29 mouse cellular contexts compared by ENCODE assay signal in the genomic region with DNA sequence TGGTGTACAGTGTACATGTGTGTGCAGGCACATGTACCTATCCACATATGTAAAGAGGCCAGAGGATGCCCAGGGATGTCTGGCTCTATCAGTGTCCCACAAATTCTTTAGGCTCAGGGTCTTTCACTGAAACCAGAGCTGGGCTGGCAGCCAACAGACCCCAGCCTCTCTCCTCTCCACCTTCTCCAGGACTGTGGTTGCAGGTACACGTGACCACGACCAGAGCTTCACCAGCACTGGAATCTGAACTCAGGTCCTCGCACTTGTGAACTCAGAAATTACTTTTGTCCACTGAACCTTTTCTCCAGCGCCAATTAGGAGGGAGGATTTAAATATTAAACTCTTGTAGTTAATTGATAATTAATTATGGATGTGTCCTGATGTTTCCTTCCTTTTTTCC.
DNase-seq lines count a peak whose midpoint lies in the region; ATAC-seq and TF ChIP-seq lines count a peak whose summit lies in the region.
"Had no signal": no experiment of that assay in that cellular context is flagged by ENCODE, and none has a peak within 500 bp of the region (broad histone marks: within the 10 kb centered on the region; RNA-seq: fewer than 3 reads in every experiment).

No protein-coding gene starts in this region.

- no peak for TF ChIP-seq CTCF in kidney, postnatal 0 days (IDR thresholded peaks at IDR 0.05; ENCODE audit: low read depth)

- H3K27me3 ChIP-seq in kidney, embryonic 16.5 days (ENCODE audit: insufficient read depth, low read length), result no peaks in the 10 kb centered on the region
- H3K27me3 ChIP-seq in kidney, postnatal 0 days (ENCODE audit: insufficient read depth, low read length), result no peaks in the 10 kb centered on the region
- H3K27me3 ChIP-seq: embryonic facial prominence, embryonic 13.5 days; forebrain, embryonic 12.5 days; forebrain, embryonic 15.5 days; heart, embryonic 15.5 days had no signal

- no peak overlapping the region for H3K27ac ChIP-seq in kidney, embryonic 16.5 days (ENCODE audit: low read length)
- no peak overlapping the region for H3K27ac ChIP-seq in kidney, postnatal 0 days
- H3K27ac ChIP-seq: embryonic facial prominence, embryonic 10.5 days; embryonic facial prominence, embryonic 13.5 days; forebrain, embryonic 12.5 days; forebrain, embryonic 15.5 days; heart, embryonic 15.5 days; hindbrain, embryonic 10.5 days; hindbrain, embryonic 14.5 days had no signal

- H3K4me1 ChIP-seq in kidney, embryonic 16.5 days (ENCODE audit: insufficient read depth, low read length), result no peaks in the 10 kb centered on the region
- H3K4me1 ChIP-seq in kidney, postnatal 0 days (replicated peaks; ENCODE audit: insufficient read depth, low read length), result no peaks in the 10 kb centered on the region
- H3K4me1 ChIP-seq: embryonic facial prominence, embryonic 10.5 days; embryonic facial prominence, embryonic 13.5 days; forebrain, embryonic 12.5 days; forebrain, embryonic 15.5 days; heart, embryonic 12.5 days; heart, embryonic 15.5 days; hindbrain, embryonic 10.5 days had no signal

- H3K9ac ChIP-seq in kidney, embryonic 16.5 days (replicated peaks; ENCODE audit: low read length), result no peak overlapping the region
- H3K9ac ChIP-seq in kidney, postnatal 0 days (ENCODE audit: low read depth, low read length), result no peak overlapping the region
- H3K9ac ChIP-seq: embryonic facial prominence, embryonic 13.5 days; forebrain, embryonic 12.5 days; forebrain, embryonic 15.5 days; heart, embryonic 12.5 days; heart, embryonic 15.5 days; hindbrain, embryonic 14.5 days had no signal

- no peak overlapping the region for H3K4me3 ChIP-seq in kidney, embryonic 16.5 days (ENCODE audit: low read length)
- H3K4me3 ChIP-seq in kidney, postnatal 0 days (replicated peaks; ENCODE audit: low read depth, low read length), result no peak overlapping the region
- H3K4me3 ChIP-seq: embryonic facial prominence, embryonic 10.5 days; embryonic facial prominence, embryonic 13.5 days; erythroblast, embryonic 14.5 days; forebrain, embryonic 12.5 days; forebrain, embryonic 15.5 days; heart, embryonic 12.5 days; heart, embryonic 15.5 days; hindbrain, embryonic 10.5 days had no signal

- peak; percentile 49 for DNase-seq in kidney, adult 18-20 months
- DNase-seq in kidney, adult 9 months, result peak; percentile 85
- DNase-seq in kidney, postnatal 4 days, result no peak
- no peak for DNase-seq in kidney, postnatal 0 days (ENCODE audit: low spot score)
- peak; percentile 41 for DNase-seq in kidney, postnatal 14 days
- no peak for DNase-seq in gastrocnemius, adult 18-20 months (ENCODE audit: low spot score)
- DNase-seq: adrenal gland, adult 2 months; adrenal gland, postnatal 14 days; cerebellum, adult 11-12 months; cerebellum, adult 8-10 months; cerebellum, postnatal 10 days; cerebellum, postnatal 36 days; embryo, embryonic 11 days; gastrocnemius, postnatal 10 days; gastrocnemius, postnatal 36 days; heart, postnatal 10 days; heart, postnatal 36 days had no signal

- H3K36me3 ChIP-seq in kidney, embryonic 16.5 days (ENCODE audit: insufficient read depth, low read length), result no peaks in the 10 kb centered on the region
- no peaks in the 10 kb centered on the region for H3K36me3 ChIP-seq in kidney, postnatal 0 days (ENCODE audit: insufficient read depth, low read length)
- H3K36me3 ChIP-seq: embryonic facial prominence, embryonic 10.5 days; embryonic facial prominence, embryonic 13.5 days; forebrain, embryonic 12.5 days; forebrain, embryonic 15.5 days; heart, embryonic 12.5 days; heart, embryonic 15.5 days; hindbrain, embryonic 10.5 days had no signal

- WGBS in kidney, embryonic 16.5 days, result 72% methylated on average over 4 of the region's 4 CpGs
- 79% methylated on average over 4 of the region's 4 CpGs for WGBS in kidney, postnatal 0 days

- ATAC-seq in kidney, embryonic 16.5 days (ENCODE audit: low FRiP score, low TSS enrichment), result no peak
- peak; percentile 49; the same call in 1 of the 2 replicates for ATAC-seq in kidney, postnatal 0 days (replicated peaks; ENCODE audit: low FRiP score, low read depth)
- no peak for ATAC-seq in cerebellum, adult (ENCODE audit: insufficient number of reproducible peaks, low FRiP score, low TSS enrichment)
- ATAC-seq: CD4-positive, CD25-positive, alpha-beta regulatory T cell, adult 4 months; forebrain, embryonic 15.5 days had no signal

- H3K9me3 ChIP-seq in kidney, embryonic 16.5 days (ENCODE audit: low read length), result no peaks in the 10 kb centered on the region
- no peaks in the 10 kb centered on the region for H3K9me3 ChIP-seq in kidney, postnatal 0 days (replicated peaks; ENCODE audit: low read length)
- H3K9me3 ChIP-seq: embryonic facial prominence, embryonic 10.5 days; embryonic facial prominence, embryonic 13.5 days; forebrain, embryonic 12.5 days; forebrain, embryonic 15.5 days; heart, embryonic 12.5 days; heart, embryonic 15.5 days; hindbrain, embryonic 10.5 days had no signal

- no peak overlapping the region for H3K4me2 ChIP-seq in kidney, embryonic 16.5 days (replicated peaks; ENCODE audit: low read depth, low read length)
- H3K4me2 ChIP-seq in kidney, postnatal 0 days (ENCODE audit: low read length), result no peak overlapping the region
- H3K4me2 ChIP-seq: embryonic facial prominence, embryonic 13.5 days; forebrain, embryonic 12.5 days; forebrain, embryonic 15.5 days; heart, embryonic 12.5 days; heart, embryonic 15.5 days; hindbrain, embryonic 14.5 days had no signal

Comparison
In these comparisons a context has a peak if more than half of its experiments do, and no peak if none do; other contexts are left out.
1. DNase-seq: peak in kidney, adult 18-20 months (single experiment), kidney, adult 9 months (single experiment) and kidney, postnatal 14 days (single experiment); none in kidney, postnatal 4 days (0 of 2), kidney, postnatal 0 days (single experiment) and gastrocnemius, adult 18-20 months (single experiment).